Mouse (Mus musculus) lung, embryonic 15.5 days (tissue): ENCODE measurements around the gene Ggt6. TPM values are rescaled to one million over a fixed set of nuclear protein-coding genes. Genes with fewer than 3 reads are reported as not detected.

Experiments used
- ATAC-seq: fragments of 200-750 bp; cut with Nextera tagmentation; 2 replicates; pipeline ENCODE4 v1.8.0; 2017; ENCODE audit warnings: moderate number of reproducible peaks, borderline replicate concordance; ENCODE audit not compliant: low FRiP score, low TSS enrichment; ENCODE audit errors: extremely low read depth
- H3K27ac ChIP-seq: fragments of 300-500 bp; sonication (generic); 2 replicates; pipeline ENCODE4 v1.5.1; 2015; ENCODE audit warnings: moderate library complexity, mild to moderate bottlenecking, inconsistent platforms
- H3K27me3 ChIP-seq: fragments of 300-500 bp; sonication (generic); 2 replicates; pipeline ENCODE4 v1.6.1; 2015; ENCODE audit warnings: inconsistent platforms
- H3K36me3 ChIP-seq: fragments of 300-500 bp; sonication (generic); 2 replicates; pipeline ENCODE4 v1.6.1; 2015; ENCODE audit warnings: inconsistent platforms
- H3K4me1 ChIP-seq: fragments of 300-500 bp; sonication (generic); 2 replicates; pipeline ENCODE4 v1.6.1; 2015; ENCODE audit warnings: inconsistent platforms
- H3K4me2 ChIP-seq: fragments of 300-500 bp; sonication (generic); 2 replicates; pipeline ENCODE4 v1.6.1; 2015; ENCODE audit warnings: inconsistent platforms, mild to moderate bottlenecking, moderate library complexity
- H3K4me3 ChIP-seq: fragments of 300-500 bp; sonication (generic); 2 replicates; pipeline ENCODE4 v1.5.1; 2015; ENCODE audit warnings: mild to moderate bottlenecking, inconsistent platforms
- H3K9ac ChIP-seq: fragments of 300-500 bp; sonication (generic); 2 replicates; pipeline ENCODE4 v1.6.1; 2015; ENCODE audit warnings: inconsistent platforms
- H3K9me3 ChIP-seq: fragments of 300-500 bp; sonication (generic); 2 replicates; pipeline ENCODE4 v1.6.1; 2016; ENCODE audit warnings: inconsistent platforms
- WGBS: fragments of 180-500 bp; shearing (Covaris S2); methylation state at CpG from one replicate; pipeline ENCODE4 v1.1.7; 2015; 5-methylcytosine and 5-hydroxymethylcytosine counted together
- polyA plus RNA-seq: library from polyadenylated mRNA; unstranded; fragments of >200 nt; fragmentation: Nextera tagmentation; extraction: Ambion mirVana; gene quantifications from 2 replicates; pipeline ENCODE4 v1.2.1, GENCODE M21; 2015

Ggt6 gene
- polyA plus RNA-seq, 1 experiment from 2014 or later = 0.26 TPM

GRCm38 (mm10) chr11:72469217-72469616 lies 33.9 kb downstream of the Ggt6 start:
- H3K9me3 ChIP-seq = no peaks in the 10 kb centered on the region
- no peaks in the 10 kb centered on the region for H3K27me3 ChIP-seq
- 18% methylated on average over 5 of the region's 5 CpGs for WGBS
- H3K27ac ChIP-seq = peak overlapping the region; percentile 89
- ATAC-seq = peak; percentile 64
- H3K9ac ChIP-seq = no peak overlapping the region
- H3K4me3 ChIP-seq = no peak overlapping the region
- peaks cover 86% of the 10 kb centered on the region for H3K4me1 ChIP-seq
- no peak overlapping the region for H3K4me2 ChIP-seq
- H3K36me3 ChIP-seq = no peaks in the 10 kb centered on the region

- no peaks in the 10 kb centered on the region for H3K36me3 ChIP-seq
- peak overlapping the region; percentile 89 for H3K27ac ChIP-seq
- no peak for ATAC-seq
- no peaks in the 10 kb centered on the region for H3K27me3 ChIP-seq
- H3K4me2 ChIP-seq = no peak overlapping the region
- H3K4me1 ChIP-seq = peaks cover 79% of the 10 kb centered on the region
- no peak overlapping the region for H3K9ac ChIP-seq
- WGBS = 52% methylated on average over 4 of the region's 4 CpGs
- no peak overlapping the region for H3K4me3 ChIP-seq
- H3K9me3 ChIP-seq = no peaks in the 10 kb centered on the region
Measured at GRCm38 (mm10) chr11:72470004-72470403, 34.7 kb downstream of the Ggt6 start.

DNA sequence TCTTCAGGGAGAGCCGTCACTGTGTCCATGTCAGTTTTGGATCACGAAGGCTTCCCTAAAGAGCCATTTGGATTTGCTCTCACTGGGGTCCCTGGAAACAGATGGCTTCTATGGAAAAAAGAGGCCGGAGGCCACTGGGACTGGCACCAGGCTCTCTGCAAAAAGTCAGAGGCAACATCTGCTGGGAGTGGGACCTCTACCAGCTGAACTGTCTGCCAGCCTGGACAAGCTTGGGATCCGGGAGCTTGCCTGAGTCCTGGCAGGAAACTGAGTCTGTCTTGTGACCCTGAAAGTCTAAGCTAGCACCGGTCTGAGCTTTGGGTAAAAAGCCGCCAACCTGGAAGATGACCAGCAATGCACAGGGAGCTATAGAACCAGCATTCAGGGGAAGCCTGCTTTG lies 36.1 kb downstream of the Ggt6 start:
- H3K4me3 ChIP-seq = no peak overlapping the region
- H3K4me2 ChIP-seq = no peak overlapping the region
- no peaks in the 10 kb centered on the region for H3K36me3 ChIP-seq
- no peaks in the 10 kb centered on the region for H3K9me3 ChIP-seq
- 66% methylated on average over 6 of the region's 6 CpGs for WGBS
- H3K27ac ChIP-seq = peak overlapping the region; percentile 89
- no peaks in the 10 kb centered on the region for H3K27me3 ChIP-seq
- H3K9ac ChIP-seq = no peak overlapping the region
- peaks cover 66% of the 10 kb centered on the region for H3K4me1 ChIP-seq
- no peak for ATAC-seq

GRCm38 (mm10) chr11:72473540-72473939 lies 38.2 kb downstream of the Ggt6 start:
- peaks cover 65% of the 10 kb centered on the region for H3K4me1 ChIP-seq
- ATAC-seq = peak; percentile 36

DNA sequence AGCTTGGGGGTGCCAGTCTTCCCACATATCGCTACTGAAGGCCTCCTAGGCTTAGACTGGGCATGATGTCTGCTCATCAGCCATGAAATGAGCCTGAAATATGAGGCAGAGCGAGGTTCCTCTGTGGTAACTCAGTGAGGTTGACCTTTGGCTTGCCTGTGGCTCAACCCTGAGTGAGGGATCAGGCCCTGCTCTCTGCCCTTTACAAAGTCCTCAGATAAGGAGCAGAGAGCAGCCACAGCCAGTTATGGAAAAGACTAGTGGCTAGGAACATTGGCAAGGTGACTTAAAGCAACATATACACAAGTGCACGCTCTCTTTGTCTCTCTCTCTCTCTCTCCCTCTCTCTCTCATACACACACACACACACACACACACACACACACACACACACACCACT lies 39.6 kb downstream of the Ggt6 start:
- no peak overlapping the region for H3K4me2 ChIP-seq
- no peaks in the 10 kb centered on the region for H3K9me3 ChIP-seq
- 69% methylated on average over 3 of the region's 3 CpGs for WGBS
- peak overlapping the region; percentile 12; the same call in 1 of the 2 replicates for H3K27ac ChIP-seq
- H3K27me3 ChIP-seq = no peaks in the 10 kb centered on the region
- H3K4me3 ChIP-seq = no peak overlapping the region
- H3K4me1 ChIP-seq = peaks cover 51% of the 10 kb centered on the region
- no peaks in the 10 kb centered on the region for H3K36me3 ChIP-seq
- ATAC-seq = no peak
- no peak overlapping the region for H3K9ac ChIP-seq

More at GRCm38 (mm10) chr11:72473540-72473939, 38.2 kb downstream of the Ggt6 start:
- no peak overlapping the region for H3K4me3 ChIP-seq
- WGBS = 49% methylated on average over 4 of the region's 4 CpGs
- no peaks in the 10 kb centered on the region for H3K36me3 ChIP-seq
- no peak overlapping the region for H3K4me2 ChIP-seq
- H3K27me3 ChIP-seq = no peaks in the 10 kb centered on the region
- H3K27ac ChIP-seq = peak overlapping the region; percentile 89
- H3K9me3 ChIP-seq = no peaks in the 10 kb centered on the region
- no peak overlapping the region for H3K9ac ChIP-seq

- Histone ChIP-seq H3K4me3 (no peak overlapping the region), H3K4me1 (peaks cover 47% of the 10 kb centered on the region), H3K9me3 (no peaks in the 10 kb centered on the region), H3K27me3 (no peaks in the 10 kb centered on the region), H3K36me3 (no peaks in the 10 kb centered on the region), H3K9ac (no peak overlapping the region), H3K4me2 (no peak overlapping the region), H3K27ac (peak overlapping the region; percentile 12; the same call in 1 of the 2 replicates)
- no peak for ATAC-seq
- WGBS = 70% methylated on average over 7 of the region's 7 CpGs
Measured at GRCm38 (mm10) chr11:72475408-72475807, 40.1 kb downstream of the Ggt6 start.

GRCm38 (mm10) chr11:72476074-72476625 lies 40.8 kb downstream of the Ggt6 start:
- ATAC-seq = no peak
- H3K4me1 ChIP-seq = peaks cover 39% of the 10 kb centered on the region
- H3K9me3 ChIP-seq = no peaks in the 10 kb centered on the region
- no peaks in the 10 kb centered on the region for H3K27me3 ChIP-seq
- no peak overlapping the region for H3K9ac ChIP-seq
- H3K4me3 ChIP-seq = no peak overlapping the region
- H3K27ac ChIP-seq = no peak overlapping the region
- H3K4me2 ChIP-seq = no peak overlapping the region
- 78% methylated on average over 7 of the region's 7 CpGs for WGBS
- no peaks in the 10 kb centered on the region for H3K36me3 ChIP-seq

- Histone ChIP-seq H3K27me3 (no peaks in the 10 kb centered on the region), H3K4me1 (peaks cover 32% of the 10 kb centered on the region), H3K36me3 (no peaks in the 10 kb centered on the region), H3K4me2 (no peak overlapping the region), H3K9ac (no peak overlapping the region), H3K9me3 (no peaks in the 10 kb centered on the region), H3K27ac (peak overlapping the region; percentile 34; the same call in 1 of the 2 replicates), H3K4me3 (no peak overlapping the region)
- ATAC-seq = no peak
- 35% methylated on average over 5 of the region's 5 CpGs for WGBS
Measured at GRCm38 (mm10) chr11:72477182-72477581, 41.9 kb downstream of the Ggt6 start.

DNA sequence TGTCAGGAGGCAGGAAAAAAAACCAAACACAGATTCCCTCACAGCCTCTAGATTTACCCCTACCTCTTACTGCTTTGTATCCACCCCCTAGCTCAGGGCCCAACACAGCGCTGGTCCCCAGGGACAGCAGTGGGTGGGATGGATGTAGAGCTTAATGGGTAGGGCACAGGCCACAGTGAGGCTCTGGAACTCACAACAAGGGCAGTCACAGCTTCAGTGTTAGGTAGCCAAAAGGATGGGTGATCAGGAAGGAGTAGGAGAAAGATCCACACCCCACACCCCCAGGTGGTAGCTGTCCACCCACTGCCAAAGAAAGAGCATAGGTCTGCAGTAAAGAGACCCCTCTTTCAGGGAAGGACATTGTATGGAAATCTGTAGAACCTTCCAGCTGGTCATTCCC lies 42.3 kb downstream of the Ggt6 start:
- H3K27ac ChIP-seq = peak overlapping the region; percentile 34; the same call in 1 of the 2 replicates

GRCm38 (mm10) chr11:72478228-72478627 lies 42.9 kb downstream of the Ggt6 start:
- no peak overlapping the region for H3K9ac ChIP-seq
- no peak for ATAC-seq
- H3K4me2 ChIP-seq = no peak overlapping the region
- no peaks in the 10 kb centered on the region for H3K36me3 ChIP-seq
- H3K27me3 ChIP-seq = no peaks in the 10 kb centered on the region
- no peaks in the 10 kb centered on the region for H3K9me3 ChIP-seq
- H3K4me1 ChIP-seq = peaks cover 21% of the 10 kb centered on the region
- peak overlapping the region; percentile 34; the same call in 1 of the 2 replicates for H3K27ac ChIP-seq
- no peak overlapping the region for H3K4me3 ChIP-seq
- 44% methylated on average over 6 of the region's 6 CpGs for WGBS

More for the DNA sequence above, 42.3 kb downstream of the Ggt6 start:
- ATAC-seq = no peak
- Histone ChIP-seq H3K4me1 (peaks cover 27% of the 10 kb centered on the region), H3K27me3 (no peaks in the 10 kb centered on the region), H3K4me3 (no peak overlapping the region), H3K9ac (no peak overlapping the region), H3K9me3 (no peaks in the 10 kb centered on the region), H3K36me3 (no peaks in the 10 kb centered on the region), H3K4me2 (no peak overlapping the region)
- WGBS = 79% methylated on average over 1 of the region's 1 CpGs

- Histone ChIP-seq H3K4me1 (peaks cover 22% of the 10 kb centered on the region), H3K4me2 (no peak overlapping the region), H3K4me3 (no peak overlapping the region), H3K9ac (no peak overlapping the region), H3K27me3 (no peaks in the 10 kb centered on the region), H3K27ac (no peak overlapping the region), H3K9me3 (no peaks in the 10 kb centered on the region), H3K36me3 (no peaks in the 10 kb centered on the region)
- no peak for ATAC-seq
- 71% methylated on average over 2 of the region's 2 CpGs for WGBS
Measured at GRCm38 (mm10) chr11:72479499-72479898, 44.2 kb downstream of the Ggt6 start.

- no peak for ATAC-seq
- Histone ChIP-seq H3K27ac (no peak overlapping the region), H3K27me3 (no peaks in the 10 kb centered on the region), H3K36me3 (no peaks in the 10 kb centered on the region), H3K4me3 (no peak overlapping the region), H3K9me3 (no peaks in the 10 kb centered on the region), H3K9ac (no peak overlapping the region), H3K4me1 (peaks cover 39% of the 10 kb centered on the region), H3K4me2 (no peak overlapping the region)
- whole genome bisulfite sequencing = 71% methylated on average over 5 of the region's 5 CpGs
Measured at GRCm38 (mm10) chr11:72481313-72481712, 46.0 kb downstream of the Ggt6 start.
